Mouse (Mus musculus) liver, postnatal 0 days (tissue): ENCODE data around the gene Jdp2. TPM values are rescaled to one million over a fixed set of nuclear protein-coding genes. Genes with fewer than 3 reads are reported as not detected.

Source experiments
- ATAC-seq: fragments of 200-750 bp; cut with Nextera tagmentation; 2 replicates; pipeline ENCODE4 v1.8.0; 2017; ENCODE audit warnings: mild to moderate bottlenecking, moderate library complexity
- DNase-seq: peaks from one replicate; pipeline ENCODE4 v3.0.0-alpha.2; 2016
- H3K27ac ChIP-seq: fragments of 300-500 bp; sonication (generic); 2 replicates; pipeline ENCODE4 v1.5.1; 2014; ENCODE audit warnings: antibody characterized with exemption, moderate library complexity, mild to moderate bottlenecking, low read depth
- H3K27me3 ChIP-seq: fragments of 300-500 bp; sonication (generic); 2 replicates; pipeline ENCODE4 v1.6.1; 2014; ENCODE audit warnings: low read length, control low read depth, mixed read lengths; ENCODE audit not compliant: insufficient read depth
- H3K36me3 ChIP-seq: fragments of 300-500 bp; sonication (generic); replicated peaks from 2 replicates; pipeline ENCODE4 v1.6.1; 2014; ENCODE audit warnings: mild to moderate bottlenecking, control low read depth, low read length, moderate library complexity, mixed read lengths; ENCODE audit not compliant: insufficient read depth
- H3K4me1 ChIP-seq: fragments of 300-500 bp; sonication (generic); 2 replicates; pipeline ENCODE4 v1.6.1; 2014; ENCODE audit warnings: antibody characterized with exemption, mild to moderate bottlenecking, control low read depth; ENCODE audit not compliant: insufficient read depth
- H3K4me2 ChIP-seq: fragments of 300-500 bp; sonication (generic); 2 replicates; pipeline ENCODE4 v1.6.1; 2014; ENCODE audit warnings: low read depth, mild to moderate bottlenecking, low read length, moderate library complexity, mixed read lengths
- H3K4me3 ChIP-seq: fragments of 300-500 bp; sonication (generic); 2 replicates; pipeline ENCODE4 v1.5.1; 2014; ENCODE audit warnings: low read depth, low read length
- H3K9ac ChIP-seq: fragments of 300-500 bp; sonication (generic); replicated peaks from 2 replicates; pipeline ENCODE4 v1.6.1; 2014; ENCODE audit warnings: mild to moderate bottlenecking, moderate library complexity
- H3K9me3 ChIP-seq: fragments of 300-500 bp; sonication (generic); 2 replicates; pipeline ENCODE4 v1.6.1; 2016; ENCODE audit warnings: mild to moderate bottlenecking, control low read depth, low read length, mixed read lengths
- CTCF ChIP-seq: sonication (generic); IDR thresholded peaks from 2 replicates; pipeline ENCODE4 v1.5.1; 2016; ENCODE audit warnings: antibody characterized with exemption, low read depth
- EP300 ChIP-seq: IDR thresholded peaks from 2 replicates; pipeline ENCODE4 v1.6.1; 2016; ENCODE audit warnings: antibody characterized with exemption, low read depth, mild to moderate bottlenecking
- WGBS: fragments of 180-500 bp; shearing (Covaris S2); extraction: QIAGEN DNeasy Blood & Tissue Kit; methylation state at CpG from one replicate; pipeline ENCODE4 v1.1.7; 2014; ENCODE audit not compliant: insufficient replicate concordance; 5-methylcytosine and 5-hydroxymethylcytosine counted together
- polyA plus RNA-seq: library from polyadenylated mRNA; unstranded; fragments of >200 nt; fragmentation: Nextera tagmentation; extraction: Ambion mirVana; gene quantifications from 2 replicates; pipeline ENCODE4 v1.2.1, GENCODE M21; 2015

The Jdp2 gene
- polyA plus RNA-seq, 1 experiment from 2014 or later, result 0.33 TPM

DNA sequence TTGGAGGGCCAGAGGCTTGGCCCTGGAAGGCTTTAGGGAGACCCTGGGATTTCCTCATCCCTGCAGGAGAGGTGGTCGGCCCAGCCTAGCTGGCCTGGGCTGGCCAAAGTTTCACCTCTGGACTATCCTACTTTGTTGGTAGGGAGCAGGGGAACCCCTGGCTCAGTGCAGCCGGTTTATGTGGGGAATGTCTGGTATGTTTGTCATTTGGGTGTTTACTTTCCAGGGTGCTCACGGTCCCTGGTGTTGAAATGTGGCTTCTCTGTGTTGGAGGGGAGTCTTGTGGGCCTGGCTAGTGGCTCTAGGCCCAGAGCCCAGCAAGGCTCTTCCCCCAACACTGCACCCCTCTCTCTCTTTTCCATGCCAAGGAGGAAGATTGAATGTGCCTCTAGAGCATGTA lies 24.9 kb downstream of the Jdp2 start:
- Histone ChIP-seq H3K4me3 (no peak overlapping the region), H3K4me2 (no peak overlapping the region), H3K27ac (no peak overlapping the region), H3K9ac (no peak overlapping the region), H3K4me1 (0 out of 2 replicates have a peak, but pooled peaks cover 6% of the 10 kb centered on the region), H3K36me3 (no peaks in the 10 kb centered on the region), H3K9me3 (no peaks in the 10 kb centered on the region), H3K27me3 (no peaks in the 10 kb centered on the region)
- 0 out of 2 replicates have a peak, but pooled peaks have one; percentile 31 for ATAC-seq
- no peak for DNase-seq
- WGBS, result 42% methylated on average over 3 of the region's 3 CpGs
- no peak for TF ChIP-seq CTCF
- TF ChIP-seq EP300, result no peak

DNA sequence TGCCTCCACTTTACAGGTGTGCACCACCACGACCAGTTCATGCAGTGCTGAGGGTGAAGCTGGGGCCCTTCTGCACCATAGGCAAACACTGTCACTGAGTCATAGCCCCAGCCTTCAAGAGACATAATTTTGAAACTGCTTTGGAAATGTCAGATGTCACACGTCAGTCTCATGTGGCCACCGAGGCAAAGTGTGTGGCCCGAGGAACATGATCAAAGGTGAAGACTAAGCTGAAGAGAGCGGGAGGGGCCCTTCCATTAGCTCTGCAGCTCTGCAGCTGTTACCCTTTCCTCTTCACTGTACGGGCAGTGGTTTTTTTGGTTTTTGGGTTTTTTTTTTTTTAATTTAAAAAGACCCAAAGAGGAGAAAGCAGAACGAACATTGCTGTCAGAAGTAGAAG lies 25.8 kb downstream of the Jdp2 start:
- Histone ChIP-seq H3K9ac (no peak overlapping the region), H3K27ac (no peak overlapping the region), H3K4me1 (peaks cover 6% of the 10 kb centered on the region; the same call in 1 of the 2 replicates), H3K27me3 (no peaks in the 10 kb centered on the region), H3K4me3 (no peak overlapping the region), H3K9me3 (no peaks in the 10 kb centered on the region), H3K4me2 (no peak overlapping the region), H3K36me3 (no peaks in the 10 kb centered on the region)
- TF ChIP-seq EP300 (no peak), CTCF (no peak)
- DNase-seq (no peak), ATAC-seq (no peak)
- 43% methylated on average over 7 of the region's 7 CpGs for WGBS

DNA sequence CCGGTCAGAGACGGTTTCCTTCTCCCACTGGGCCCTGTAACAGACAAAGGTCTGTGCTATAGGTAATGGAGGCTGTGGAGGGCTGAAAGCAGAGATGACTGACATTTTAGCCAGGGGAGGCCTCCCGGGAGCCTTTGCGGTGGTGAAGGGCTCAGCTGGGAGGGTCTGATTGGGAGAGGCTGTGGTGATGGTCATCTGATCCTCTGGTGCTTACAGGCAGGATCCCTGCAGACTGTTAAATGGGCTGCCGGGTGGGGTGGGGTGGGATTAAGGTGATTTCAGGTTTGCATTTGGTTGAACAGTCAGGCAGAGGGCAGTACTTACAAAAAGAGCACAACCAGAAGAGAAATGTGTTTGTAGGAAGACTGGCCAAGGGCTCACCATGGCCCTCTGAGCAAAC lies 27.0 kb downstream of the Jdp2 start:
- no peak overlapping the region for H3K4me3 ChIP-seq
- H3K36me3 ChIP-seq, result no peaks in the 10 kb centered on the region
- H3K9ac ChIP-seq, result no peak overlapping the region
- TF ChIP-seq EP300, result no peak
- TF ChIP-seq CTCF, result no peak
- 57% methylated on average over 5 of the region's 5 CpGs for WGBS
- DNase-seq (no peak), ATAC-seq (no peak)
- no peaks in the 10 kb centered on the region for H3K27me3 ChIP-seq
- peaks cover 6% of the 10 kb centered on the region; the same call in 1 of the 2 replicates for H3K4me1 ChIP-seq
- H3K4me2 ChIP-seq, result no peak overlapping the region
- no peak overlapping the region for H3K27ac ChIP-seq
- H3K9me3 ChIP-seq, result no peaks in the 10 kb centered on the region

DNA sequence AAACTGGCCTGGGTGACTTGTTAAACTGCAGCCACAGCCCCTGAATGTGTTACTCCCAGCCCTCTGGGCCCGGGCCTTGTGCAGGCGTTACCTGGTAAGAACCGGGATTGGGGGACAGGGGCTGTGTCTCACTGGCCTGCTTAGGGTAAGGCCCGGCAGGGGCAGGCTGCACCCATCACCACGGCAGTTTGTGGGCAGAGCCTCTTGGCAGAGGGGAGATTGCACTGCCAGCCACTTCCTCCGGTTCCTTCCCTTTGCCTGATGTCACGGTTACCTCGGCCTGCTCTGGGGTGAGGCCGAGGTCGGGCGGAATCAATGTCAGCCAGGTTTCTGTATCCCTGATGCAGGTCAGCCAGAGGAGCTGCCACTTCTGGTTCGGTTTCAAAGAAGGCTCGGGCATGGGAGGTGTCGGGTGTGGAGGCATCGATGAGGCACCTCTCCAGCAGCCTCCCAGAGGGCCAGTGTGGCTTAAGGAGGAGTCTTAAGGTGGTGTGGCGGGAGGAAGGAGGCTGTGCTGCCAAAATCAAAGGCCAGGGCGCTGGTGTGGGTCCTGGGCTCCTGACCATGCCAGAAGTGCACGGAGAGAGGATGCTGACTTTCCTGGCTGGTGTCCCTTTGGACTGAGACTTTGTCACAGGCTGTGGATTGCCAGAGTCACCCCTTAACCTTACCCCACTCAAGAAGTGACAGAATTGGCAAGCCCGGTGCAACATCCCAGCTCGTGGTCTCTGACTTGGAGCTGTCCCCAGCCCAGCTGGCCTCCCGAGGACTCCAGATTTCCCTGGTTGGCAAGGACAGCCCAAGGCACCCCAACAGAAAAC lies 31.0 kb downstream of the Jdp2 start:
- Histone ChIP-seq H3K27ac (peak overlapping the region; percentile 39; the same call in 1 of the 2 replicates), H3K4me3 (no peak overlapping the region), H3K9me3 (no peaks in the 10 kb centered on the region), H3K4me2 (peak overlapping the region; percentile 22; the same call in 1 of the 2 replicates), H3K27me3 (no peaks in the 10 kb centered on the region), H3K4me1 (no peaks in the 10 kb centered on the region; the same call in 1 of the 2 replicates), H3K36me3 (0 out of 2 replicates have a peak, but pooled peaks cover 5% of the 10 kb centered on the region), H3K9ac (no peak overlapping the region)
- DNase-seq, result peak; percentile 37
- TF ChIP-seq CTCF (no peak), EP300 (no peak)
- 0 out of 2 replicates have a peak, but pooled peaks have one; percentile 29 for ATAC-seq
- 39% methylated on average over 21 of the region's 21 CpGs for WGBS

DNA sequence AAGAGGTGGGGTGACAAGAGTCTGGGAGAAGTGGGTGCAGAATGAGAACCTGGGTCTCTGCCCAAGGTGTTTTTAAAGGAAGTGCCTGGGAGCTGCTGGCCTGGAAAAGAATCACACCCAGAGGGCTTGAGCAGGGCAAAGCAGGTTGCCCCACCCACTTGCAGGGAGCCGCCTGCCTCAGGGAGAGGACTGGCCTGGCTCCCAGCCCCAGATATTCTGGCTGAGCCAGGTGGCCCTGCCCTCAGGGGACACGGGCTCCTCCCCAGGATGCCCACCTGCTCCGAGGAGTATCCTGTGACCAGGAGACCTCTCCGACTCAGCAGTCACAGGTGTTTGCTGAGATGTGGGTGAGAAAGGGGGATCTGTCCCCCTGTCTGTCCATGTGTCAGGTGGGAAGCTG lies 32.4 kb downstream of the Jdp2 start:
- Histone ChIP-seq H3K36me3 (0 out of 2 replicates have a peak, but pooled peaks cover 8% of the 10 kb centered on the region), H3K27ac (no peak overlapping the region), H3K9me3 (no peaks in the 10 kb centered on the region), H3K9ac (no peak overlapping the region), H3K4me1 (no peaks in the 10 kb centered on the region; the same call in 1 of the 2 replicates), H3K27me3 (no peaks in the 10 kb centered on the region), H3K4me3 (no peak overlapping the region), H3K4me2 (no peak overlapping the region)
- DNase-seq (no peak), ATAC-seq (no peak)
- TF ChIP-seq EP300 (no peak), CTCF (no peak)
- WGBS, result 75% methylated on average over 3 of the region's 4 CpGs

DNA sequence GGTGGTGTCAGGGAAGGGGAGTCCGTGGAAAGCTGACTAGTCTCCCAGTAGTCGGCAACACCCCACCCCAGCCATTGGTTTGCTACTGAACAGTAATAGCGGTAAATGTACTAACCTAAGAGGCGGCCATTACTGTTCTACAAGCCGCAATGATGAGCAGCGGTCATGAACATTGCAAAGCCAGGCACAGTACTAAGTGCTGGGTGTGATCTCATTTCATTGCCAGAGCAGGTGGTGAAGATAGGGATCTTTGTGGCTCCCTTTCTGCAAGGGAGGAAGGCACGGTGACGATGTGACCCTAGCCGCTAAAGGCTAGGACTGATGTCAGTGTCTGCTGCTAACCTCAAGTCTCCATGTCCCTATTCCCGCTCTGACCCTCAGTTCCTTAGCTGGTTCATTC lies 33.5 kb downstream of the Jdp2 start:
- ATAC-seq (no peak), DNase-seq (no peak)
- H3K4me2 ChIP-seq, result no peak overlapping the region
- H3K36me3 ChIP-seq, result 0 out of 2 replicates have a peak, but pooled peaks cover 8% of the 10 kb centered on the region
- no peak overlapping the region for H3K4me3 ChIP-seq
- H3K27ac ChIP-seq, result no peak overlapping the region
- H3K4me1 ChIP-seq, result no peaks in the 10 kb centered on the region; the same call in 1 of the 2 replicates
- TF ChIP-seq CTCF (no peak), EP300 (no peak)
- no peaks in the 10 kb centered on the region for H3K9me3 ChIP-seq
- 82% methylated on average over 10 of the region's 10 CpGs for WGBS
- no peaks in the 10 kb centered on the region for H3K27me3 ChIP-seq
- H3K9ac ChIP-seq, result no peak overlapping the region
